Mouse (Mus musculus) monocyte, adult 5-6 weeks (primary cell): Measurements from ENCODE around the gene Hoxb5. TPM values are rescaled to one million over a fixed set of nuclear protein-coding genes. Genes with fewer than 3 reads are reported as not detected.

Source experiments
- ATAC-seq: fragments of 153-309, 156-312 bp; replicated peaks from 2 replicates; pipeline ENCODE4 v1.8.0; 2017; ENCODE audit warnings: mild to moderate bottlenecking; ENCODE audit not compliant: low TSS enrichment, insufficient number of reproducible peaks, severe bottlenecking, poor library complexity, low FRiP score
- total RNA-seq: library from RNA; stranded (forward); fragments of 200-1000, 200-491, 200-594 nt; gene quantifications from 3 replicates; pipeline ENCODE4 v1.2.3, GENCODE M21; 2017

Hoxb5 gene
- total RNA-seq, 1 experiment from 2014 or later: not detected

- ATAC-seq: no peak
Measured at GRCm38 (mm10) chr11:96313806-96314428, 10.8 kb downstream of the Hoxb5 start.

GRCm38 (mm10) chr11:96314671-96315343 is 11.7 kb downstream of the Hoxb5 start:
- ATAC-seq: no peak

DNA sequence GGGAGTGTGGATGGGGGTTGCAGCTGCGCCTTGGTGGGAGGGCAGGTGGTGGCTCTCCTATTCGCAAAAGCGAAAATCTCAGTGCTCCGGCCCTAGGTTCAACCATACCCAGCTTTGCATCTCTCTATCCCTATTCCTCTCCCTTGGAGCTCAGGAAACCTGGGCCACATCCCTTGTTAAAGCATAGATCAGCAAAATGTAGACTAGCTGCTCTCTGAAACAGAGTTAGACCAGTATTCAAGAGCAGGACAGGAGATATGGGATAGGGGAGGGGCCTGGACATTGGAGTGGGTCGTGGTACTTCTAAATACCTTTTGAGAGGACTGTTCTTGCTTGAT is 12.2 kb downstream of the Hoxb5 start:
- no peak for ATAC-seq

DNA sequence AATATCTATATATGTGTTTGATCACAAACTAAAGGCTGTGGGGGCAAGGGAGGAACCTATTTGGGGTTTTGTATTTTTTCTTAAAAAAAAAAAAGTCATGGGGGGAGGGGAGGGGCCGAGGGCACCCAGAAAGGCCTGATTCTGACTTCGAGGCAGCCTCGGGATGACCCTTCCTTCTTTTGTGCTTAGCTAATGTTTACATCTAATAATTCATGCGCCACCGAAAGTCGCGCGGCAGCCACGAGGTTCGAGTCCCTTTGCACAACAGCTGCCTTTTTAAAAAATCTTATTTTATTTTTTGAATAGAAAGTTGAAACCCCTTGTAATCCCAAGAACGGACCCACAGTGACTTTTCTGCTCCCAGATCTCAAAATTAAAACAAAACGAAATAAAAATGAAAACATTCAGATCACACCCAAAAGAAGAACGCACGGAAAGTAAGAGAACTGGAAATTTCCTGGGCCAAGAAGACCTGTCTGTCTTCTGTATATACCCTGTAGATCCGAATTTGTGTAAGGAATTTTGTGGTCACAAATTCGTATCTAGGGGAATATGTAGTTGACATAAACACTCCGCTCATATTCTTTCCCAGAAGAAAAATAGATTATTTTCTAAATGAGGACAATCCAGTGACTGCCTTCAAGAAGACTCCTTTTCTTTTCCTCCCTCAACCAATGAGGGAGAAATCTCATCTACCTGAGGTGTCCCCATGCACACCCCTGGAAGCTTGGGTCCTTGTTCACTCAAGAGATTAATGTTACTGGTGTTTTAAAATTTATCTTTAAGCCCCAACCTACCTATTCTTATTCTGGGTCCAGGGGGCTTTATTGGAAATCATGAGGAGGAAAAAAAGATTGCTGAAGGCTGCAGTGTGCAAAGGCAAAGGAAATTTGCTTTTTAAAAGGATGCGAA is 13.8 kb downstream of the Hoxb5 start:
- ATAC-seq: no peak

- ATAC-seq: peak; percentile 48
Measured at GRCm38 (mm10) chr11:96317608-96318367, 14.7 kb downstream of the Hoxb5 start, which contains the start of gene Hoxb4. Gene Hoxb4 (plus strand): TSS chr11:96318267.

DNA sequence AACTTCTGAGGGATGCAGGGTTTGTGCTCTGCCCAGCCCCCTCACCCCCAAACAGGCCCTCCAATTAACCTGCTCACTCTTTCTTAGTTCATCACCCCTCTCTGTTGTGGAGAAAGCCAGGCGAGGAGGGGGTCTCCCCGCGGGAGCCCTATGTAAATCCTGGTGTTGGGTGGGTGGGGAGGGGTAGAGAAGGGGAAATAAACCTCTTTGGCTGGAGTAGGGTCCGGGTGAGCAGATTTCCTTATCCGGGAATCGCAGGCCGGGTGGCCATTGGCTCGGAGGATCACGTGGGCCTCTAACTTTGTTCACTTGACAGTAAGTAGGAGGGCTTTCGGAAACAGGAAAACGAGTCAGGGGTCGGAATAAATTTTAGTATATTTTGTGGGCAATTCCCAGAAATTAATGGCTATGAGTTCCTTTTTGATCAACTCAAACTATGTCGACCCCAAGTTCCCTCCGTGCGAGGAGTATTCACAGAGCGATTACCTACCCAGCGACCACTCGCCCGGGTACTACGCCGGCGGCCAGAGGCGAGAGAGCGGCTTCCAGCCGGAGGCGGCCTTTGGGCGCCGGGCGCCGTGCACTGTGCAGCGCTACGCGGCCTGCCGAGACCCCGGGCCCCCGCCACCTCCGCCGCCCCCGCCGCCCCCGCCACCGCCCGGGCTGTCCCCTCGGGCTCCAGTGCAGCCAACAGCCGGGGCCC is 15.4 kb downstream of the Hoxb5 start:
- peak; percentile 86 for ATAC-seq

DNA sequence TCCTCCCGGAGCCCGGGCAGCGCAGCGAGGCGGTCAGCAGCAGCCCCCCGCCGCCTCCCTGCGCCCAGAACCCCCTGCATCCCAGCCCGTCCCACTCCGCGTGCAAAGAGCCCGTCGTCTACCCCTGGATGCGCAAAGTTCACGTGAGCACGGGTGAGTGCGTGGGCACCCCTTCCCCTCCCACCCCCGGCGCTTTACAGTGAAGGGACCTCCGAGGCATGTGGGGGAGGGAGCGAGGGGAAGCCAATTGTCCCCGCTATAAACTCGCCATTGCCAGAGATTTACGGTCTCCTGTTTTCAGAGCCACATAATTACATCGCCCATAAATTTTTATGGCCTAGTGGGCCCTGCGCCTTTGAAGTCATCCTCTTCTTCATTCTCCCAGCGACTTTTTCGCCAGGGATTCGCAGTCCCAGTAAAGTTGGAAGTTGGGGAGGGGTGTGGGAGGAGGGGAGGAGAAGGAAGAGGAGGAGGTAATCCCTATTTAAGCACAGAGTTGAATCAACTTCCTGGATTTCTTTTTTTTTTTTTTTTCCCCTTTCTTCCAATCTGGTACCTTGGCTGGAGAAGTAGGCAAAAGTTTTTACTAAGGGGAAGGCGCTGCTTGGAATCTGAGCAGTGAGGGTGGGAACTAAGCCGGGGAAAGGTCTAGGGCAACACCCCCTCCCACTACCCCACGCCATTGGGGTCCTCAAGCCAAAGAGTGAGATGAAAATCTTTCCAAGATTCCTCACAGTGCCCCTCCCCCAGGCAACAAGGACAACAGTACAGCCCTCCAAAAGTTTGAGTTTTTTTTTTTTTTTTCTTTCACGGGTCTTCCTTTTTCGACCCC is 16.2 kb downstream of the Hoxb5 start:
- ATAC-seq: no peak

DNA sequence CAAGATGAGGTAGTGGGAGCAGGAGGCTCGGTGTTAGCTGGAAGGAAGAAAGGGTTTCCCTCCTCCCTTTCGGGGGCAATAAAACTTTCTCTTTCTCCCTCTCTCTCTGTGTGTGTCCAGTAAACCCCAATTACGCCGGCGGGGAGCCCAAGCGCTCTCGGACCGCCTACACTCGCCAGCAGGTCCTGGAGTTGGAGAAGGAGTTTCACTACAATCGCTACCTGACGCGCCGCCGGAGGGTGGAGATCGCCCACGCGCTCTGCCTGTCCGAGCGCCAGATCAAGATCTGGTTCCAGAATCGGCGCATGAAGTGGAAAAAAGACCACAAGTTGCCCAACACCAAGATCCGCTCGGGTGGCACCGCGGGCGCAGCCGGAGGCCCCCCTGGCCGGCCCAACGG is 16.8 kb downstream of the Hoxb5 start:
- ATAC-seq: no peak

GRCm38 (mm10) chr11:96320688-96321087 is 17.6 kb downstream of the Hoxb5 start:
- ATAC-seq: no peak

DNA sequence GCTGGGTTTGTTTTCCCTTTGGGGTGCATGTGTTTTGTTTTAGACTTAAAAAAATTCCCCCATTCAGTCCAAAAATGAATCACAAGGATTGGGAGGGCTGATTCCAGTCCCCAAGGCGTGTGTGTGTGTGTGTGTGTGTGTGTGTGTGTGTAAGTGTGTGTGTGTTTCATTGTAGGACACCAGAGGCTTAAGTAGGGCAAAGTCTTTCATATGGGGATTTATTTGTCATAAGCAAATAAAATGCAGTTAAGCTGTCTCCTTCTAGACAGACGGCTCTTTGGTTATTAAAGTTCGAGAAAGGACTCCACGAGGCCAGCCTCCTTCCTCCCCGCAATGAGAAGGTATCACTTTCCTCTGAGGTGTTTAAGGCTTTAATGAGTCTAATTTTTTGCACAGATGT is 18.7 kb downstream of the Hoxb5 start:
- no peak for ATAC-seq

GRCm38 (mm10) chr11:96322738-96323137 is 19.6 kb downstream of the Hoxb5 start:
- ATAC-seq: no peak

DNA sequence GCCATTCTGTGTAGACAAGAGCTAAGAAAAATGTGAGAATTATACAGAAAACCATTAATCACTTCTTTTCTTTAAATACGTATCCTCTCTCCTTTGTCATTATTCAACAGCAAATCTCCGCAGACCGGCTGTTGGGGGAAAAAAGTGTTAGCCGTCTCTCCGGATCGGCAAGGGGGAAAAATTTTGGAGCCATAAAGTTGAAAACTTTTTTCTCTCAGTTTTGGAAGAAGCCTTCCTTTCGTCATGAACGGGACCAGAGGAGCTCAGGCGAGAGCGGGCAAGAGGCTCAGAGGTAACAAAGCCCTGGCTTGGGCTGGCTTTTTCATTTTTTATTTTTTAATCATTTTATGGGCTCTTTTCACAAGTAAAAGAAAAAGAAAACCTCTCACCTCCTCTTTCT is 20.0 kb downstream of the Hoxb5 start, which contains the start of gene Hoxb3:
Gene Hoxb3 (plus strand): TSS at position 173 of the 400 bp plus-strand sequence.
- ATAC-seq: no peak

- ATAC-seq: no peak
Measured at GRCm38 (mm10) chr11:96324125-96324524, 21.0 kb downstream of the Hoxb5 start.

- ATAC-seq: no peak
Measured at GRCm38 (mm10) chr11:96324965-96325364, 21.8 kb downstream of the Hoxb5 start.

- no peak for ATAC-seq
Measured at GRCm38 (mm10) chr11:96325747-96326212, 22.6 kb downstream of the Hoxb5 start.

DNA sequence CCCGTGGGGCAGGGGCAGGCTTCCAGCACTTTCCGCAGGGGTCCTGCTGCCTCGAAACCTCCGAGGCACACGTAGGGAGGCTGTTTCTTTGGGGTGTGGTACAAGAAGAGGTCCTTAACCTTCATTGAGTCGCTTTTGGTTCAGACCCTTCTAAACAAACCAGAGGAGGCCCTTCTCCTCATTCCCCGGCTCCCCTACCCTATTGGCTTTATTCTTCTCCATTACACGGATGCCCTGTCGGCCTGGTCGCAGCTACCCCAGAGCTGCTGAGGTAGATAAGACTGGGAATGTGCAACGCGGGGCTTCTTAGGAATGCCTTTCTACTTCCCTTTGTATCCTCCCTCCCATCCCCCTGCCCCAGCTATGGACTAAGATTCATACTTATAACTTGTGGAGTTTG is 23.6 kb downstream of the Hoxb5 start:
- no peak for ATAC-seq

GRCm38 (mm10) chr11:96327122-96327521 is 24.0 kb downstream of the Hoxb5 start:
- no peak for ATAC-seq
